Mouse (Mus musculus) cerebellum, adult 18-20 months (tissue): Measurements from ENCODE around the gene Eef2k.

Source experiments
- DNase-seq, 2 experiments: peaks; one replicate each; pipeline ENCODE4 v3.0.0; 2021

Gene Eef2k

DNA sequence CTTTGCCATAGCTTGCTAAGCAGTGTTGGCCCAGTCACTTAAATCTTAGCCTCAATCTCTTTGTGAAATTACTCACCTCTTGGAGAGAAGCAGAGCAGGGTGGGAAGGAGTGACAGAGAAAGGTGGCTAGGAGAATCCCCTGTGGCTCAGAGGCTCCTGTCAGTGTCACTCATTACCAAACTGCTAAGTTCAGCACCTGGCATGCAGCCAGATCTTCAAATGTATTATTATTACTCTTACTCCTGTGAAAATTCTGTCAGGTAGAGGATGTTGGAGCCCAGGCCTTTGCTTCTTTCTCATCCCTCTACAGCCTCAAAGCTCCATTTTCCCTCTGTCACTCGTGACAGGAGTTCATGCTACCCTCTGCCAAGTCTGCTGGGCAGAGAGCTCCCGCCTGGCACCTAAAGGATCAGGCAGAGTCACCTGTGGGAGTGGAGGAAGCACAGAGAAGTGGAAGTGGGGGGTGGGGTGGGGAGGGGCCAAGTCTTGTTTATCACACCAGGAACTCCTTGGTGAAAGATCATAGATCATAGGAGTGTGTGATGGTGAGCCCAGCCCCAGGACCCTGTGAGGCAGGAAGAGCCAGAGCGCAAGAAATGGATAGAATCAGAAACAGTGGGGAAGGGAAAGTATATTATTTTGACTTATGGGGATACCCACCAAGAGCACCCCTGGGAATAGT lies 6.3 kb downstream of the Eef2k start:
- no peak for DNase-seq

DNA sequence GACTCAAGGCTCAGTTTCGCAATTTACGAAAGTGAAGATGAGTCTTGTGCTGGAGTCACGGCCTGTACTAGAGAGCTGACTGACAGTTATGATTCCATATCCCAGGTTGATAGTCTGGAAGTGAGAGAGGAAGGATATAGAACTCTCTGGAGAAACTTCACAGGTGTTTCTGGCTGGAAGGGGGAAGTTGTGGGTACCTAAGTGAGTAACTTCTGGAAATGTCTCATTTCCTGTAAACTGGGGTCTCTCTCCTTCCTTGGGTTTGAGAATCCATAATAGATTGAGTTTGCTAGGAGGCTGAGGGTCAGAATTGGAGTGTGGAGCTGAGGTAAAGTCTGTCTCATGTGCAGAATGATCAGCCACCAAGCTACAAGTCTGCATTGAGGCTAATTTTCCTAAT lies 7.5 kb downstream of the Eef2k start:
- no peak for DNase-seq

DNA sequence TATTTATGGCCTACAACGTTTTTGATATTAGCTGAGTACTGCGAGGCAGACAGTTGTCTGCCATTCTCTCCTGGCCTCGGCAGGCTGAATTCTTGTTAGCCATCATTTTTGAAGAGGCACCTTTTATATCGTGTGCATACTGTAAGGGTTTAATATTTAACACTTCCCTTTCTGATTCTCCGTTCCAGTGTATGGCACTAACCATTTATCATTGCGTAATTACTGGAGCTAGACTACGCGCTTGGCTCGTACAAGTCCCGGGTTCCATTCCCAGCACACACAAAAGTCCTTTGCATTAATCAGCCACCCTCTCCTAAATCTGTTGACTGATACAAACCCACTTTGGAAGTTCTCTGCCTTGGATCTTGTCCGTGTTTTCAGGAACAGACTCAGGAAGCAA lies 17.2 kb downstream of the Eef2k start:
- DNase-seq: no peak

DNA sequence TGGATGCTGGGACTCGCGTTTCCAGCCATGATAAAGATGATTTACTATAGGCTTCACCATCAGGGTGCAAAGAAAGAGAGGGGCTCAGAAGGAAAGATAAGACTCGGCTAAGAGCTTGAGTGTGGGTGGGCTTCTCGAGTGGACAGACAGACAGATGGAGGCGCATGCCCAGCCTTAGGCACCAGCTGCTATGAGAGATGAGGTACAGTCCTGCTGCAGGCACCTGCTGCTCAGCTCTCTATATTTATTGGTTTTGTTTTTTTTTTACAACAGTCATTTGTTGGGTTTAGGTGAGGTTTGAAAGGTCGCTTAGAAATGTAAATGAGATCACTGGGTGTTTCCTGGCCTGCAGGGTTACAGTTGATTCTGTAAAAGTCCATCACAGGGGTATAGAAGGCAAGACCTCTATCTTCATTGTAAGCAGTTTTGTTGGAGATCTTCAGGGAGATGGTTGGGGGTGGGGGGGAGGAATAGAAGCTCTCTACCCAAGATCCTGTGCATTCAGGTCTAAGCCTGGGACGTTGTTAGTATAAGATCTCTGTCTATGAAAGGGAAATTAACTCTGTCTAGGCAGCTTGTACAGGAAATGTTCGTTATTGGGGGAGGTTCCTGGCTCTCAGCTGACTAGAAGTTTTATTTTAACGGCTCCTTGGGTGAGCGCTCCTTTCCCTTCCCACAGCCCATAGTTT lies 18.3 kb downstream of the Eef2k start:
- no peak for DNase-seq

DNA sequence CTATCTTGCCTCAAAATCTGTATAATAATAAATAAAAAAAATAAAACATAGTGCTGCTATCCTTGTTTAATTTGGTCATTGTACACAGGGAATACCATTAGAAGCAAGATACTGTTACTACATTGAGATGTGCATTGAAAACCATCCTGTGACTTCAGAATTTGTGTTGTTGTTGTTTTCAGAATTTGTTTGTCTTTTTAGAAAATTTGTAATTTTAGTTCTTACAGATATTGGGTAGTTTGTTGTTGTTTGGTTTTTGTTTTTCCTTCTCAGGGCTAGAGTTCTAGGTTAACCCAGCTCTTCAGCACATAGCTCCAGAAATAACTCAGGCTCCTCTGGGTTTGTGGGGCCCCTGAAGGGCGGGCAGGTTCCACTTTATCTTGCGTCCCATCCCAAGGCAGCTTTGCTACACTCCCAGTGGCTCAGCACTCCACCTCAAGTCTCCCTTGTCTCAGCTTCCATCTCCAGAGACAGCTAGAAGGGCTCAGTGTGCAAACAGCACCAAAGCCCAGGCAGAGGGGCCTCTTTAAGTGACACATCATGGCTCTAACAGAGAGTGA lies 18.9 kb downstream of the Eef2k start:
- DNase-seq: no peak

DNA sequence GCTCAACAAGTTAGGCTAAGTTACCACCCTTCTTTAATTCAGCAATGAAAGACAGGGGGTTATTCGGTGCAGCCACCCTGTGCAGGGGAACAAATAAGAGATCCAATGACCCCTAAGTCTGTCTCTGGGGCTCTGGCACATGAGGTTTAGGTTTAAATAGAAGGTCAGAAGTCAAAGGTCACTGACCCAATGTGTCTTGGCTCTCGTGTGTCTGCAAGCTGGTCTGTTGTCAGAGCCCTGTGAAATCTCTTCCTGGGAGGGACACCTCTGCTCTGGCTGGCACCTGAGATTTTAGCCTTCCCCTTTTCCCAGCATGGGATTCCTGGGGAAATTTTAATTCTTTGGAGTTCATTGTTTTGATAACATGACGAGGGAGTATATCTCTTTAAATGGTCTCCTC lies 19.6 kb downstream of the Eef2k start:
- DNase-seq: no peak

DNA sequence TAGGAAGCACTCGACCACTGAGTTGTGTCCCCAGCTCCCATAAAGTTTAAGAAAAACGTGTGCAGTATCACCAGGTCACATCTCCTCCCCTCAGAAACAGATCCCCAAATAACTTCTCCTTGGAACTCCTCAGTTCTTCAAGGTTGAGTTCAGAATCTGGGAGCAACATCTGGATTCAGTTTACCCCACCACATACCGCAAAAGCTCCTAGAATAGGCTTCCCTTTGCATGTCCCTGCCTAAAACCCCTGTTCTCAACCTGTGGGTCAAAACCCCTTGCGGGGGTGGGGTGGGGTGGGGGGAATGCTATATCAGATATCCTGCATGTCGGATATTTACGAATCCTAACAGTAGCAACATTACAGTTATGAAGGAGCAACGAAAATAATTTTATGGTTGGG lies 20.0 kb downstream of the Eef2k start:
- no peak for DNase-seq

DNA sequence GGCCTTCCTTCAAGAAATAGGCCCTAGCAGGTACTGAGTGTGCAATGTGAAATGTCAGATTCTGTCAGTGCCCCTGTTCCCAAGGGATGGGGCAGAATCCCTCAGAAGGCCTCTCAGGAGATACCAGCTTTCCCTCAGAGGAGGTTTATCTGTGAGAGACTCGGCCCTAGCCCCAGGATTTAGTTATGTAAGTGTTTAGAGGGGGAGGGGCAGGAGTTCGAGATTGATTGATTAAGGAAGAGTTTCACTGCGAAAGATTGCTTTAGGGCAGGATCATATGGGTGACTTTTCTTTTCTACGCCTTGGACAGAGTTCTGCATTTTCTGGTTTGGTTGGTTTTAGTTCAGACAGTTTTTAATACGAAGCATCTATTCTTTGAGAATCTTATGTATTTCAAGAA lies 20.8 kb downstream of the Eef2k start:
- no peak for DNase-seq

DNA sequence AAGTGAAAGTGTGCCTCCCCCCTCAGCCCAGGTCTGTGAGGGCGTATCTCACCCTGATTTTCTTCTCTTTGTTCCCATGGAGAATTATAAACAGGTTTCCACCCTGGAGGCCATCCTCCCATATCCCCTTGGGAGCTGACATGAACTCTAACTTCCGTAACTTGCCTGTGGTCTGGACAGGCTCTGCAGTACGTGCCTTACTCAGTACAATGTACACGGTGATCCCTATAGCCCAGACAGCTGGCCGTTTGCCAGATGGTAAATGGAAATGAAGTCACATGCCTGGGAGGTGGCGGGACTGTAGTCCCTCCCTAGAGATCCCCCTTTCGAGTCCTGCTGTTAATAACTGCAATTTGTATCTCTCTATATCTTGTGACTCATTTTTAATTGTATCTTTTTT lies 22.5 kb downstream of the Eef2k start:
- DNase-seq: peak; percentile 45 to 48

DNA sequence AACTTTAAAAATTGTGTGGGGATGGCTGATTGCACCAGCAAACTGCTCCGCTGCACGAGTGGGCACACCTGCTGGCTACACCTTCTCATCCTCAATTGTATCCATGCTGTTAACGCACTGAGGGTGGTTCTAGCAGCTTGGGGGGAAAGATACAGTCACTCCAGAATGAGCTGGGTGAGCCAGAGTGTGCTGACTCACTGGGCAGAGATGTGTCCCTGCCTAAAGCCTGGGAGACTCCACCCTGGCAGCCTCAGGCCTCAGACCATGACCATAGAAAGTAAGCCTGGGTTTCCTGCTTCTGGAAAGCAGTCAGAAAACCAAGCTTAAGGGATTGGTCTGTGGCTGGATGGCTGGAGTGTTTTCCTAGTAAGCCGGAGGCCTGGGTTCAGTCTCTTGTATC lies 23.2 kb downstream of the Eef2k start:
- DNase-seq: no peak

DNA sequence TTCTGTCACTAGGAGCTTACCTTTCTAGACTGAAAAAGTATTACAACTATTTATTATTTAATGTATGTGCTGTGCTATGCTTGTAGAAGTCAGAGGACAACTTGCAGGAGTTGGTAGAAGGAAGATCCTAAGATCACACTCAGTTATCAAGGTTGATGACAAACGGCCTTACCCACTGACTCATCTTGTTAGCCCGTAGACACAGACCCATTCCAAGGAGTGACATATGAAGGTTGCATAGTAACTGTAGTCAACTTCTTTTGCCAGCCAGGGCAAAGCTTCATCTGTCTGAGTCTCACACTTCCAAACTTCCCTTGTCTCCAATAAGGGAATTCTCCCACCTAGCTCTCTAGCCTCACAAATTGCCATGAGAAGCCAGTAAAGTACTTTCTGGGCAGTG lies 24.1 kb downstream of the Eef2k start:
- no peak for DNase-seq

DNA sequence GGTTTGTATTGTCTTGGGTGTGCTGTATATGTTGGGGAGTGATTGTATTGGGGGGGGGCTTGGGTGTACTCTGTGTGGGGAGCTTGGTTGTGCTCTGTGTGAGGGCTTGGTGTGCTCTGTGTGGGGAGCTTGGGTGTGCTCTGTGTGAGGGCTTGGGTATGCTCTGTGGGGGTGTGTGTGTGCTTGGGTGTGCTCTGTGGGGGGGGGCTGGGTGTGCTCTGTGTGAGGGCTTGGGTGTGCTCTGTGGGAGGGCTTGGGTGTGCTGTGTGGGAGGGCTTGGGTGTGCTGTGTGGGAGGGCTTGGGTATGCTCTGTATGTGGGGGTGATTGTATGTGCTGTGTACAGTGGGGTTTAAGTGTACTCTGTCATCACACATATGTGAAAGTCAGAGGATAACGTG lies 25.1 kb downstream of the Eef2k start:
- no peak for DNase-seq

DNA sequence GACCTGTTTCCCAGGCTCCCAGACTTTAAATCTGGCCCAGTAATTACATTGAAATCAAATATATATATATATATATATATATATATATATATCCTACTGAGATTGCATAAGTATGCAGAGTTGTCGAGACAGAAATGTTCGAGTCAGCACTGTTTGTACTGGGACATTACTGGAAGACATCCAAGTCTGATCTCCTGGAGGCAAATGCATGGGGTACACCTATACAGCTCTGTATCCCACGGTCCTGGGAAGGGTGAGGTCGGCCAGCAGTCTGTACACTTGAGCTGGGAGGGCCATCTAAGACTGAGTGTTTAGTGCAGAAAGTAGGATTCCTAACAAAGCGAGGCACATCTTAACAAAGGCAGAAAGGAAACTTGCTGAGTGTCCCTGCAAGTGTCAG lies 27.3 kb downstream of the Eef2k start:
- no peak for DNase-seq

DNA sequence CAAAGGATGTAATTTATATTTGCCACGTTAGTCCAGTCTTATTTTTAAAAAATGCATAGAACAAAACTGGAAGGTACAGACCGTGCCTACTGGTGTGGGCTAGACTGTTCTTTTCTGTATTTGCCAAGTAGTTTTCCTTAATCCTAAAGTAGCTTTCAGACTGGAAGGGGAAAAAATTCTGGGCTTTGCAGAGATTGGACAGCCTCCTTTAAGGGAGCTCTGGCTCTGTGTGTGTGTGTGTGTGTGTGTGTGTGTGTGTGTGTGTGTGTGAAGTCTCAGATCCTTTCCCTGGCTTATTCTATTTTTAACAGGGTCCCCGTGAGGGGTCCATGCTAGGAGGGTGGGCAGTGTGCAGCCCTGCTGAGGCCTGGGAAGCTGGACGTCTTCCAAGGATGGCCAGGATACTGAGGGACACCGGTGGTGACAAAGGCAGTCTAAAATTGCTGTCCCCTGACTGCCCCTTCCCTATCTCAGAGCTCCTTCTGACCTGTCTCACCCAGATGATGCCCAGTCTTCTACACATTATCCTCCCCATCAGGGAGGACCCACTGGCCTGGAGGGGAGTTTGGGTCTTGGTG lies 27.9 kb downstream of the Eef2k start:
- peak in 1 of 2 experiments; percentile 28 for DNase-seq

DNA sequence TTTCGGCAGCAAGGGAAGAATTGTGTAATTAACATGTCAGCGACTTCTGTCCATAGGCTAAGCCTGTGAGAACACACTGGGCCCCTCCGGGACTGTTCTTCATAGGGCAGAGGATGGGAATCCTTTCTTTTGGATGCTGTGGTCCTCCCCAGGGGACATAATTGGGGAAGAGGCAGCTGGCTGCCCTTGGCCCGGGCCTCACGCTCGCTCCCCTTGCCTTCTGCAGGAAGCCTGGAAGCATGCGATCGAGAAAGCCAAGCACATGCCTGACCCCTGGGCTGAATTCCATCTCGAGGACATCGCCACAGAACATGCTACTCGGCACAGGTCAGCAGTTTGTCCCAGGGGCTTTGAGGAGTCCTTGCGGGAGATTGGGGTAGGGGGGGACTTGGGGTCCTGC lies 30.5 kb downstream of the Eef2k start:
- no peak for DNase-seq

DNA sequence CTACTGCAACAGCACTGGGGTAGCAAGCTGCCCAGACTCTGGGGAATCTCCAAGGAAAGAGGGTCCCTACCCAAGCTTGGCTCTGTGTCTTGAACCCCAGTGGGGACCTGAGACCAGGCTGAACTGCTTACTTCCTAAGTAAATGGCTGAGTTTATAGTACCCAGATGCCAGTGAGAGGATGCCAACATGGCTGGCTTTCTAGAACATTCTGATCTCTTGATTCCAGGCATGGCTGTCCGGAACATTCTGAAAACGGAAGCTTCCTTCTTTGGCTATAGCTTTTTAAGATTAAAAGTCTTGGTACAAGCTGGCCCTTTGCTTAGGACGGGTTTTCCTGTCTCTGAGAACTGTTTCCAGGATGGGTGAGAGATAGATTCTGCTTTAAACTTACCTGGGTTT lies 31.4 kb downstream of the Eef2k start:
- DNase-seq: no peak

DNA sequence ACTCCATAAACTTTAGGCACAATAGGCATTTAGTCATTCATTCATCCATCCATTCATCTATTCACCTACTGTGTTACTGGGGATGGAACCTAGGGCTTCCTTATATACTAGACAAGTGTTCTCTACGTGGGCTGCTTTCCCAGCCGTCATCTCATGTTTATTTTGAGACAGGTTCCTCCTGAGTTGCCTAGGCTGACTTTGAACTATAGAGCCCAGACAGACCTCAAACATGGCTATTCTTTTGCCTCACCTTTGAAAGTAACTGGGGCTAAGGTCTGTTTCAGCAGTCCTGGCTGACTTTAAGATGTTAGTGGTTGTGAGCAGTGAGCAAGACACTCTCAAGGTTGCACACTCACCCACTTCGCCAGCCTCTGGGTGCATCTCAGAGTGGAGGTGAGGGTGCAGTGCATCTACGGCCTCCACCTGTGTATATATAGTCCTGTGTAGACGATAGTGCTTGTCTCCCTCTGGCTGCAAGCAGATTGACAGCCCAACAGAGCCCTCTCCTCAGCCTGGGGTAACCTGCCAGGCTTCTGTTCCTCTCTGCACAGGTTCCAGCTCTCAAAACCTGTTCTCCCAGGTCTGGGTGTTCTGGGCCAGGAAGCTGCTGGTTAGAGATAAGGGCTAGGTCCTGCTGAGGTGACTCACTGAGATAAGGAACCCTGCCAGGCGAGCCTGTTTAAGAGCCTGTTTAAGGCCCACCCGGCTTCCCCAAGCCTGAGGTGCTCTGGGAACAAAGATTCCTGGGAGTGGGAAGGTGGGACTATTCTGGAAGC lies 32.3 kb downstream of the Eef2k start:
- DNase-seq: no peak

DNA sequence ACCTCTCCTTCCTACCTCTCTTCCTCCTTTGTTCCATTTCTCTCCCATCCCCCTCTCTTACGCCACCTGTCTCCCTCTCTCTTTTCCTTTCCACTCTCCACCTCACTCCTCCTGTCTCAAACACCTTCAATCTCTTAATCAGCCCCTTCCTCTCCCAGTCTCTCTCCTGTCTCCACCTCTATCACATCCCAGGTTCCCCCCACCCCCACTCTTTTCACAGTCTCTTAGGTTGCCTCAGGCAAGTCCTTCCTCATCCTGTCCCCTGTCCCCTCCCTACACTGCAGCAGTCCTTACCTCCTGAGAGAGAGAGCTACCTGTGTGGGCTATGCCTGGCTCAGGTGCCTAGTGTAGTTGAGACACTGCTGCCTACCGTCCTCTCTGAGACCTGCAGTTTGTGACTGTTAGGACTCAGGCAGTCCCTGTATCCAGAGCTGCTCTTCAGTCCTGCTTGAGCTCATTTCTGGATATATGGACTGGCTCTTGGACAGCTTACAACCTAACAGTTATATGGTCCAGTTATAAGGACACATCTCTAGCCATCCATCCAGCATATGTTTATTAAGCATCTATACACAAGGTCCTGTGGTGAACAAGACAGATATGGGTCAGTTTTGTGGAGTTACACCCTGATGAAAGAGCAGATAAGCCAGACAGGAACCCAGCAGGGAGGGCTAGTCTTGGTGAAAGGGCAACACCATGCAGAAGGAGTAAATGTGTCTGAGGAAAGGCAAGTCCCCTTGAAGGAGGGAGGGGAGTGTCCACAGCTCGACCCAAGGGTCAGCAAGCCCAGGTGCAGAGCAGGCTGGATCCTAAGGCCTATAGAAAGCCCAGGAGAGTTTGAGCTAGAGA lies 33.1 kb downstream of the Eef2k start:
- no peak for DNase-seq

DNA sequence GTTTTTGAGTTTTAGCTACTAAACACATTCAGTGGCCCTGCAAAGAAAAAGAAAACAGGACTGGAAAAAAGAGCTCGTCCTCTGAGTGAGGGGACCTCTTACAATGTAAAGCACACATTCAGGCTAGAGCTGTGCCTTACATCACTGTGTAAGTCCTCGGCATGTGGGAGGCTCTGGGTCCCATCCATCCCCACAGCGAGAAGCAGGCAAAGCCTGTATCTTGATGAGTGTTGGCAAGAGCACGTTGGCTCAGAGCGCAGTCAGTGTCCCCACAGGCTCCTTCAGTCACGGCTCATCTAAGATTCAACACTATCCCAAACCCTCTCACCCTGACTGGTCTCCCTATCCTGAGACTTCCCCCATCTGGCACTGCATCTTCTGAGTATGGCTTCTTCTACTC lies 35.6 kb downstream of the Eef2k start:
- DNase-seq: peak; percentile 30 to 41

DNA sequence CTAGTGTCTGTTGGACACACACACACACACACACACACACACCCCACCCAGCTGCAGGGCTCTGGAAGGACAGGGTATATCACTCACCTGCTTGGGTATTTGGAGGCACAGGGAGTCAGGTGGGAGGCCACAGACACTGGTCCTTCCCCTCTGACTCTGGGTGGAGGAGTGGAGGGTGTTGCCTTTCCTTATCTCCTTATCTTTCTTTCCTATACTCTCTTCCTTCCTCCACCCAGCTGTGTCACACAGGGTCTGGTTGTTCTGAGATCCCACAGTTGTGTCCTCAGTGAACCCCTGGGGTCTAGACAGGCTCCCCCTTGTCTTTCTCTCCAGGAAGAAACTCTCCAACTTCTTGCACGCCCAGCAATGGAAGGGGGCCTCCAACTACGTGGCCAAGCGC lies 37.3 kb downstream of the Eef2k start:
- DNase-seq: no peak

DNA sequence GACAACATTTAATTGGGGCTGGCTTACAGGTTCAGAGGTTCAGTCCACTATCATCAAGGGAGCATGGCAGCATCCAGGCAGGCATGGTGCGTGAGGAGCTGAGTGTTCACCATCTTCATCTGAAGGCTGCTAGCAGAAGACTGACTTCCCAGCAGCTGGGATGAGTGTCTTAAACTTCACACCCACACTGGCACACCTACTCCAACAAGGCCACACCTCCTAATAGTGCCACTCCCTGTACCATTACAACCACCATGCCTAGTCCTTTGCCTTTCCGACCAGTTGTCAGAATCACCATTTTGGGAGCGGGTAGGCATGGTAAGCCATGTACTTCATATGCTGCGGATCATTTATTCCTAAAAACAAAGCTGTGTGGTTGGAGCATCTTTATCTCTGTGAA lies 38.1 kb downstream of the Eef2k start:
- no peak for DNase-seq

DNA sequence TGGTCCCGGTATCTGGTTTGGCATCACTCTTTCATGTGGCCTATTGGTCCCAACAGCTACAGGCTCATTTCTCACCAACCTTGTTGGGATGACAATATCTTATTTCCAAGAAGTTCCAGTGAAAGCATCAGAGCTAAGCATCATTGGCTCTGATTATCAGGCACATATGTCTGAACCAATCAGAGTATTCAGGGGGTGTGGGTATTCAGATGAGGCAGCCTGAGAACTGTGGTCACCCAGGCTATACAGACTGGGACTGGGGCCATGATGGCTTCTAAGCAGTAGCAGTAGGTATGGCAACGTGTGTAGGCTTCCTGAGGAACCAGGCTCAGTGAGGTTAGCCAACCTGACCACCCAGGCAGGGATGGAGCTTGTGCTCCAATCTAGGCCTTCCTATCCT lies 38.8 kb downstream of the Eef2k start:
- no peak for DNase-seq

DNA sequence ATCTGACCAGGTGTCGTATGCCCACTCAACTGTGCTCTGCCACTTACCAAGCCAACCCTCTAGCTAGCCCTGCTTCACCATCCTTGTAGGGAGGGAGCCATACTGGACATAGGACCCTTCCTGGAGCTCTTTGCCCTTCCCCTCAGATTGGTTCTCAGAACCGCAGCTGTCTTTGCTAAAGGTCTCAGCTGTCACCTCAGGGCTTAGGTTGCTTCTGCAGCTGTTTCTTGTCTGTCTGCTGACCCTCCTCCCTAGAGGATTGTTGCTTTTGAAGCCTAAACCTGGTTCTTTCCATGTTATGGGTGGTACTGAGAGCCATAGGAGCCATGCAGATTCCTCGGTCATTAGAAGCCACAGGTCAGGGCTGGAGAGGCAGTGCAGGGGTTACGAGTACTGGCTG lies 40.0 kb downstream of the Eef2k start:
- DNase-seq: no peak
